Mouse (Mus musculus) liver, postnatal 0 days (tissue): ENCODE measurements around the gene Klhdc1. TPM values are rescaled to one million over a fixed set of nuclear protein-coding genes. Genes with fewer than 3 reads are reported as not detected.
A peak's percentile ranks its signal among the peaks of the same experiment; 100 is the strongest.

Experiments
- ATAC-seq: fragments of 200-750 bp; cut with Nextera tagmentation; 2 replicates; pipeline ENCODE4 v1.8.0; 2017; ENCODE audit warnings: mild to moderate bottlenecking, moderate library complexity
- DNase-seq: peaks from one replicate; pipeline ENCODE4 v3.0.0-alpha.2; 2016
- H3K27ac ChIP-seq: fragments of 300-500 bp; sonication (generic); 2 replicates; pipeline ENCODE4 v1.5.1; 2014; ENCODE audit warnings: antibody characterized with exemption, moderate library complexity, mild to moderate bottlenecking, low read depth
- H3K27me3 ChIP-seq: fragments of 300-500 bp; sonication (generic); 2 replicates; pipeline ENCODE4 v1.6.1; 2014; ENCODE audit warnings: low read length, control low read depth, mixed read lengths; ENCODE audit not compliant: insufficient read depth
- H3K36me3 ChIP-seq: fragments of 300-500 bp; sonication (generic); replicated peaks from 2 replicates; pipeline ENCODE4 v1.6.1; 2014; ENCODE audit warnings: mild to moderate bottlenecking, control low read depth, low read length, moderate library complexity, mixed read lengths; ENCODE audit not compliant: insufficient read depth
- H3K4me1 ChIP-seq: fragments of 300-500 bp; sonication (generic); 2 replicates; pipeline ENCODE4 v1.6.1; 2014; ENCODE audit warnings: antibody characterized with exemption, mild to moderate bottlenecking, control low read depth; ENCODE audit not compliant: insufficient read depth
- H3K4me2 ChIP-seq: fragments of 300-500 bp; sonication (generic); 2 replicates; pipeline ENCODE4 v1.6.1; 2014; ENCODE audit warnings: low read depth, mild to moderate bottlenecking, low read length, moderate library complexity, mixed read lengths
- H3K4me3 ChIP-seq: fragments of 300-500 bp; sonication (generic); 2 replicates; pipeline ENCODE4 v1.5.1; 2014; ENCODE audit warnings: low read depth, low read length
- H3K9ac ChIP-seq: fragments of 300-500 bp; sonication (generic); replicated peaks from 2 replicates; pipeline ENCODE4 v1.6.1; 2014; ENCODE audit warnings: mild to moderate bottlenecking, moderate library complexity
- H3K9me3 ChIP-seq: fragments of 300-500 bp; sonication (generic); 2 replicates; pipeline ENCODE4 v1.6.1; 2016; ENCODE audit warnings: mild to moderate bottlenecking, control low read depth, low read length, mixed read lengths
- CTCF ChIP-seq: sonication (generic); IDR thresholded peaks from 2 replicates; pipeline ENCODE4 v1.5.1; 2016; ENCODE audit warnings: antibody characterized with exemption, low read depth
- EP300 ChIP-seq: IDR thresholded peaks from 2 replicates; pipeline ENCODE4 v1.6.1; 2016; ENCODE audit warnings: antibody characterized with exemption, low read depth, mild to moderate bottlenecking
- WGBS: fragments of 180-500 bp; shearing (Covaris S2); extraction: QIAGEN DNeasy Blood & Tissue Kit; methylation state at CpG from one replicate; pipeline ENCODE4 v1.1.7; 2014; ENCODE audit not compliant: insufficient replicate concordance; 5-methylcytosine and 5-hydroxymethylcytosine counted together
- polyA plus RNA-seq: library from polyadenylated mRNA; unstranded; fragments of >200 nt; fragmentation: Nextera tagmentation; extraction: Ambion mirVana; gene quantifications from 2 replicates; pipeline ENCODE4 v1.2.1, GENCODE M21; 2015

Klhdc1 gene
- polyA plus RNA-seq, 1 experiment from 2014 or later: 6.1 TPM

GRCm38 (mm10) chr12:69304051-69304450, 63.1 kb downstream of the Klhdc1 start:
- H3K4me1 ChIP-seq: peaks cover 6% of the 10 kb centered on the region
- H3K9ac ChIP-seq: no peak overlapping the region
- DNase-seq: no peak
- no peak for ATAC-seq
- WGBS: 73% methylated on average over 2 of the region's 2 CpGs
- peaks cover 84% of the 10 kb centered on the region for H3K36me3 ChIP-seq
- H3K4me2 ChIP-seq: no peak overlapping the region
- no peaks in the 10 kb centered on the region for H3K27me3 ChIP-seq
- H3K27ac ChIP-seq: no peak overlapping the region
- H3K4me3 ChIP-seq: no peak overlapping the region
- no peaks in the 10 kb centered on the region for H3K9me3 ChIP-seq
- TF ChIP-seq CTCF: no peak
- no peak for TF ChIP-seq EP300

- DNase-seq: no peak
- Histone ChIP-seq H3K4me2 (no peak overlapping the region), H3K4me3 (no peak overlapping the region), H3K4me1 (no peaks in the 10 kb centered on the region), H3K36me3 (peaks cover 92% of the 10 kb centered on the region), H3K9me3 (no peaks in the 10 kb centered on the region), H3K27me3 (no peaks in the 10 kb centered on the region), H3K27ac (no peak overlapping the region), H3K9ac (no peak overlapping the region)
- TF ChIP-seq EP300 (no peak), CTCF (no peak)
- WGBS: 97% methylated on average over 7 of the region's 7 CpGs
- ATAC-seq: no peak
Measured at GRCm38 (mm10) chr12:69306333-69306732, 65.4 kb downstream of the Klhdc1 start.

GRCm38 (mm10) chr12:69309659-69310058, 68.7 kb downstream of the Klhdc1 start:
- DNase-seq (no peak), ATAC-seq (no peak)
- H3K4me3 ChIP-seq: no peak overlapping the region
- H3K4me1 ChIP-seq: no peaks in the 10 kb centered on the region
- H3K9me3 ChIP-seq: no peaks in the 10 kb centered on the region
- no peak overlapping the region for H3K27ac ChIP-seq
- WGBS: 92% methylated on average over 4 of the region's 4 CpGs
- H3K36me3 ChIP-seq: peaks cover 88% of the 10 kb centered on the region
- H3K9ac ChIP-seq: no peak overlapping the region
- TF ChIP-seq CTCF (no peak), EP300 (no peak)
- no peaks in the 10 kb centered on the region for H3K27me3 ChIP-seq
- no peak overlapping the region for H3K4me2 ChIP-seq

- H3K9me3 ChIP-seq: no peaks in the 10 kb centered on the region
- no peaks in the 10 kb centered on the region for H3K27me3 ChIP-seq
- H3K4me3 ChIP-seq: no peak overlapping the region
- no peak overlapping the region for H3K4me2 ChIP-seq
- H3K27ac ChIP-seq: no peak overlapping the region
- TF ChIP-seq CTCF (no peak), EP300 (no peak)
- no peak overlapping the region for H3K9ac ChIP-seq
- H3K4me1 ChIP-seq: no peaks in the 10 kb centered on the region
- DNase-seq: no peak
- ATAC-seq: no peak
- H3K36me3 ChIP-seq: peaks cover 65% of the 10 kb centered on the region
Measured at GRCm38 (mm10) chr12:69318431-69318830, 77.5 kb downstream of the Klhdc1 start.

- H3K4me1 ChIP-seq: no peaks in the 10 kb centered on the region
- H3K27me3 ChIP-seq: no peaks in the 10 kb centered on the region
- DNase-seq (no peak), ATAC-seq (no peak; the same call in 1 of the 2 replicates)
- TF ChIP-seq EP300: no peak
- TF ChIP-seq CTCF: no peak
- H3K4me2 ChIP-seq: no peak overlapping the region
- H3K27ac ChIP-seq: peak overlapping the region; percentile 24
- H3K4me3 ChIP-seq: no peak overlapping the region
- H3K9ac ChIP-seq: no peak overlapping the region
- H3K36me3 ChIP-seq: peaks cover 55% of the 10 kb centered on the region
- no peaks in the 10 kb centered on the region for H3K9me3 ChIP-seq
- 69% methylated on average over 3 of the region's 3 CpGs for WGBS
Measured at GRCm38 (mm10) chr12:69331187-69331586, 90.2 kb downstream of the Klhdc1 start.

GRCm38 (mm10) chr12:69332147-69332546, 91.2 kb downstream of the Klhdc1 start:
- H3K4me2 ChIP-seq: no peak overlapping the region
- ATAC-seq (no peak), DNase-seq (no peak)
- H3K27ac ChIP-seq: peak overlapping the region; percentile 51; the same call in 1 of the 2 replicates
- TF ChIP-seq CTCF (no peak), EP300 (no peak)
- H3K4me1 ChIP-seq: no peaks in the 10 kb centered on the region
- H3K9me3 ChIP-seq: no peaks in the 10 kb centered on the region
- H3K4me3 ChIP-seq: no peak overlapping the region
- H3K9ac ChIP-seq: no peak overlapping the region
- WGBS: 77% methylated on average over 1 of the region's 1 CpGs
- no peaks in the 10 kb centered on the region for H3K27me3 ChIP-seq
- peaks cover 55% of the 10 kb centered on the region for H3K36me3 ChIP-seq

- no peak overlapping the region for H3K4me3 ChIP-seq
- no peak for TF ChIP-seq EP300
- peak; percentile 81 for TF ChIP-seq CTCF
- H3K27ac ChIP-seq: no peak overlapping the region
- no peak overlapping the region for H3K4me2 ChIP-seq
- H3K9me3 ChIP-seq: no peaks in the 10 kb centered on the region
- H3K27me3 ChIP-seq: no peaks in the 10 kb centered on the region
- WGBS: 88% methylated on average over 2 of the region's 2 CpGs
- H3K9ac ChIP-seq: no peak overlapping the region
- peaks cover 54% of the 10 kb centered on the region for H3K36me3 ChIP-seq
- H3K4me1 ChIP-seq: no peaks in the 10 kb centered on the region
- DNase-seq (peak; percentile 48), ATAC-seq (no peak)
Measured at GRCm38 (mm10) chr12:69333547-69333946, 92.6 kb downstream of the Klhdc1 start.

Other genes starting within 250 kb of the Klhdc1 start
- gene Rps29, start 82.0 kb upstream of the Klhdc1 start, polyA plus RNA-seq: 1,274 and 1,279 TPM in 2 replicates
- gene Lrr1, start 72.4 kb upstream of the Klhdc1 start, polyA plus RNA-seq: 8.8 and 9.6 TPM in 2 replicates
- gene Rpl36al, start 57.1 kb upstream of the Klhdc1 start, polyA plus RNA-seq: 543 and 555 TPM in 2 replicates
- 23.1 and 25.0 TPM in 2 replicates for gene Mgat2, start 57.0 kb upstream of the Klhdc1 start, polyA plus RNA-seq
- gene Gm49383, start 44.1 kb upstream of the Klhdc1 start, polyA plus RNA-seq: 9.1 and 10.2 TPM in 2 replicates
- gene Dnaaf2, start 42.7 kb upstream of the Klhdc1 start, polyA plus RNA-seq: 2.9 and 3.0 TPM in 2 replicates
- 8.3 and 9.5 TPM in 2 replicates for gene Gm49384, start 36.9 kb upstream of the Klhdc1 start, polyA plus RNA-seq
- gene Pole2, start 13.0 kb upstream of the Klhdc1 start, polyA plus RNA-seq: 8.0 and 9.3 TPM in 2 replicates
- 54.2 and 59.3 TPM in 2 replicates for gene Klhdc2, start 55.5 kb downstream of the Klhdc1 start, polyA plus RNA-seq
- gene Nemf, start 116.0 kb downstream of the Klhdc1 start, polyA plus RNA-seq: 28.3 and 29.7 TPM in 2 replicates
- gene Arf6, start 131.0 kb downstream of the Klhdc1 start, polyA plus RNA-seq: 33.8 and 44.6 TPM in 2 replicates
- 1.00 and 1.3 TPM in 2 replicates for gene Gm9887, start 131.3 kb downstream of the Klhdc1 start, polyA plus RNA-seq